Mouse (Mus musculus) MEL (cell line): Measurements from ENCODE around the gene Xpnpep1. TPM values are rescaled to one million over a fixed set of nuclear protein-coding genes. Genes with fewer than 3 reads are reported as not detected.

Source experiments
- DNase-seq: peaks from one replicate; pipeline ENCODE4 v3.0.0; 2011; ENCODE audit warnings: low read depth, low spot score
- H3K27ac ChIP-seq: 2 replicates; pipeline ENCODE4 v1.5.1; 2012; ENCODE audit warnings: low read depth, mild to moderate bottlenecking, control low read depth, low read length, moderate library complexity; ENCODE audit not compliant: control insufficient read depth
- H3K27me3 ChIP-seq, 2 experiments: fragments of 150-350 bp in 1 of 2; sonication (generic) in 1 of 2; 2 replicates each; pipeline ENCODE4 v1.6.1; 2012; ENCODE audit warnings: low read length in 2 of 2, mild to moderate bottlenecking in 2 of 2, improper control_type of control experiment in 1 of 2, moderate library complexity in 1 of 2; ENCODE audit not compliant: insufficient read depth in 2 of 2, control insufficient read depth in 1 of 2
- H3K36me3 ChIP-seq, 2 experiments: 2 replicates each; pipeline ENCODE4 v1.6.1; 2012 to 2014; ENCODE audit warnings: low read length in 2 of 2, improper control_type of control experiment in 1 of 2, inconsistent platforms in 1 of 2, mild to moderate bottlenecking in 1 of 2; ENCODE audit not compliant: insufficient read depth in 2 of 2, control insufficient read depth in 1 of 2
- H3K4me1 ChIP-seq, 2 experiments: fragments of 150-350 bp in 1 of 2; sonication (generic) in 1 of 2; 2 replicates each; pipeline ENCODE4 v1.6.1; 2012; ENCODE audit warnings: low read length in 2 of 2, improper control_type of control experiment in 1 of 2, mild to moderate bottlenecking in 1 of 2; ENCODE audit not compliant: insufficient read depth in 2 of 2, control insufficient read depth in 1 of 2
- H3K4me3 ChIP-seq, 2 experiments: fragments of 150-350 bp in 1 of 2; sonication (generic) in 1 of 2; 2 replicates each; pipeline ENCODE4 v1.5.1; 2012; ENCODE audit warnings: low read depth in 2 of 2, low read length in 2 of 2, mild to moderate bottlenecking in 2 of 2, moderate library complexity in 2 of 2, control low read depth in 1 of 2, improper control_type of control experiment in 1 of 2; ENCODE audit not compliant: control insufficient read depth in 1 of 2, insufficient read depth in 1 of 2
- H3K79me2 ChIP-seq: 2 replicates; pipeline ENCODE4 v1.6.1; 2012; ENCODE audit warnings: mild to moderate bottlenecking, low read length, moderate library complexity; ENCODE audit not compliant: control insufficient read depth, poor library complexity, insufficient read depth
- H3K9ac ChIP-seq: 2 replicates; pipeline ENCODE4 v1.6.1; 2012; ENCODE audit warnings: low read depth, mild to moderate bottlenecking, control low read depth, low read length, moderate library complexity; ENCODE audit not compliant: control insufficient read depth, poor library complexity, severe bottlenecking
- H3K9me3 ChIP-seq: fragments of 150-350 bp; sonication (generic); replicated peaks from 2 replicates; pipeline ENCODE4 v1.6.1; 2012; ENCODE audit warnings: mild to moderate bottlenecking, low read length, improper control_type of control experiment, moderate library complexity; ENCODE audit not compliant: insufficient read depth
- BHLHE40 ChIP-seq: IDR thresholded peaks from 2 replicates; pipeline ENCODE4 v1.6.1; 2012; ENCODE audit warnings: low read depth, mild to moderate bottlenecking, inconsistent platforms, low read length, improper control_type of control experiment, borderline replicate concordance
- CHD1 ChIP-seq: IDR thresholded peaks from 2 replicates; pipeline ENCODE4 v1.6.1; 2012; ENCODE audit warnings: low read depth, mild to moderate bottlenecking, inconsistent platforms, low read length, improper control_type of control experiment
- CHD2 ChIP-seq: IDR thresholded peaks from 2 replicates; pipeline ENCODE4 v1.6.1; 2011; ENCODE audit warnings: low read length, improper control_type of control experiment
- CTCF ChIP-seq, 3 experiments: IDR thresholded peaks in 2 of 3; conservative IDR thresholded peaks in 1 of 3; 2 replicates each; pipeline ENCODE4 v1.5.1; 2011 to 2012; ENCODE audit warnings: low read length in 3 of 3, low read depth in 2 of 3, mild to moderate bottlenecking in 2 of 3, improper control_type of control experiment in 1 of 3, inconsistent platforms in 1 of 3, mixed read lengths in 1 of 3, moderate library complexity in 1 of 3; ENCODE audit not compliant: control insufficient read depth in 1 of 3, insufficient read depth in 1 of 3, poor library complexity in 1 of 3, severe bottlenecking in 1 of 3
- E2F4 ChIP-seq: IDR thresholded peaks from 2 replicates; pipeline ENCODE4 v1.6.1; 2011; ENCODE audit warnings: low read depth, low read length, improper control_type of control experiment, borderline replicate concordance
- ELF1 ChIP-seq: IDR thresholded peaks from 2 replicates; pipeline ENCODE4 v1.6.1; 2014; ENCODE audit warnings: low read depth, mild to moderate bottlenecking, inconsistent platforms, low read length, improper control_type of control experiment, moderate library complexity
- EP300 ChIP-seq, 2 experiments: IDR thresholded peaks; 2 replicates each; pipeline ENCODE4 v1.6.1; 2011; ENCODE audit warnings: improper control_type of control experiment in 2 of 2, low read length in 2 of 2, low read depth in 1 of 2, mild to moderate bottlenecking in 1 of 2
- ETS1 ChIP-seq: IDR thresholded peaks from 2 replicates; pipeline ENCODE4 v1.6.1; 2012; ENCODE audit warnings: low read depth, mild to moderate bottlenecking, inconsistent platforms, low read length, improper control_type of control experiment, moderate library complexity
- GABPA ChIP-seq: IDR thresholded peaks from 2 replicates; pipeline ENCODE4 v1.6.1; 2012; ENCODE audit warnings: low read depth, mild to moderate bottlenecking, inconsistent platforms, low read length, improper control_type of control experiment, moderate library complexity
- GATA1 ChIP-seq: IDR thresholded peaks from 2 replicates; pipeline ENCODE4 v1.6.1; 2011; ENCODE audit warnings: low read depth, low read length, improper control_type of control experiment
- HCFC1 ChIP-seq: IDR thresholded peaks from 2 replicates; pipeline ENCODE4 v1.6.1; 2012; ENCODE audit warnings: low read depth, mild to moderate bottlenecking, inconsistent platforms, low read length, improper control_type of control experiment, moderate library complexity
- JUND ChIP-seq: IDR thresholded peaks from 2 replicates; pipeline ENCODE4 v1.6.1; 2011; ENCODE audit warnings: low read depth, mild to moderate bottlenecking, improper control_type of control experiment, low read length
- KAT2A ChIP-seq: conservative IDR thresholded peaks from 2 replicates; pipeline ENCODE4 v1.6.1; 2012; ENCODE audit warnings: low read depth, low read length, improper control_type of control experiment, inconsistent platforms
- MAFK ChIP-seq: IDR thresholded peaks from 2 replicates; pipeline ENCODE4 v1.6.1; 2011; ENCODE audit warnings: low read depth, mild to moderate bottlenecking, low read length, improper control_type of control experiment, borderline replicate concordance
- MAX ChIP-seq: IDR thresholded peaks from 2 replicates; pipeline ENCODE4 v1.6.1; 2011; ENCODE audit warnings: low read length, improper control_type of control experiment
- MAZ ChIP-seq: IDR thresholded peaks from 2 replicates; pipeline ENCODE4 v1.6.1; 2012; ENCODE audit warnings: low read depth, mild to moderate bottlenecking, inconsistent platforms, low read length, improper control_type of control experiment
- MEF2A ChIP-seq: IDR thresholded peaks from 2 replicates; pipeline ENCODE4 v1.6.1; 2014; ENCODE audit warnings: low read depth, mild to moderate bottlenecking, inconsistent platforms, low read length, improper control_type of control experiment; ENCODE audit not compliant: poor library complexity, insufficient replicate concordance, severe bottlenecking; ENCODE audit errors: extremely low read depth
- MXI1 ChIP-seq: IDR thresholded peaks from 2 replicates; pipeline ENCODE4 v1.6.1; 2011; ENCODE audit warnings: mild to moderate bottlenecking, low read depth, low read length, improper control_type of control experiment
- MYB ChIP-seq: IDR thresholded peaks from 2 replicates; pipeline ENCODE4 v1.6.1; 2011; ENCODE audit warnings: mild to moderate bottlenecking, low read depth, low read length, improper control_type of control experiment
- MYC ChIP-seq: IDR thresholded peaks from 2 replicates; pipeline ENCODE4 v1.6.1; 2011; ENCODE audit warnings: low read depth, mild to moderate bottlenecking, low read length, improper control_type of control experiment, moderate library complexity
- NELFE ChIP-seq: IDR thresholded peaks from 2 replicates; pipeline ENCODE4 v1.6.1; 2011; ENCODE audit warnings: low read depth, low read length, improper control_type of control experiment
- NRF1 ChIP-seq: IDR thresholded peaks from 2 replicates; pipeline ENCODE4 v1.6.1; 2014; ENCODE audit warnings: low read depth, mild to moderate bottlenecking, inconsistent platforms, low read length, improper control_type of control experiment, moderate library complexity; ENCODE audit not compliant: poor library complexity, insufficient read depth, severe bottlenecking
- POLR2A ChIP-seq, 2 experiments: IDR thresholded peaks; 2 replicates each; pipeline ENCODE4 v1.6.1; 2011 to 2012; ENCODE audit warnings: low read length in 2 of 2, mild to moderate bottlenecking in 2 of 2, control low read depth in 1 of 2, improper control_type of control experiment in 1 of 2, low read depth in 1 of 2, moderate library complexity in 1 of 2; ENCODE audit not compliant: control insufficient read depth in 1 of 2, insufficient read depth in 1 of 2, poor library complexity in 1 of 2
- POLR2AphosphoS2 ChIP-seq: IDR thresholded peaks from 2 replicates; pipeline ENCODE4 v1.6.1; 2011; ENCODE audit warnings: low read length, improper control_type of control experiment
- POLR2AphosphoS5 ChIP-seq: IDR thresholded peaks from 2 replicates; pipeline ENCODE4 v1.6.1; 2012; ENCODE audit warnings: low read depth, borderline replicate concordance, mild to moderate bottlenecking, inconsistent platforms, low read length, moderate library complexity, mixed read lengths
- RAD21 ChIP-seq: IDR thresholded peaks from 2 replicates; pipeline ENCODE4 v1.6.1; 2011; ENCODE audit warnings: mild to moderate bottlenecking, low read depth, low read length, improper control_type of control experiment
- SIN3A ChIP-seq: IDR thresholded peaks from 2 replicates; pipeline ENCODE4 v1.6.1; 2012; ENCODE audit warnings: low read length, improper control_type of control experiment, inconsistent platforms
- SMC3 ChIP-seq: IDR thresholded peaks from 2 replicates; pipeline ENCODE4 v1.6.1; 2011; ENCODE audit warnings: low read depth, low read length, improper control_type of control experiment
- TBP ChIP-seq: IDR thresholded peaks from 2 replicates; pipeline ENCODE4 v1.8.0; 2011; ENCODE audit warnings: low read depth, low read length, improper control_type of control experiment
- TCF12 ChIP-seq: IDR thresholded peaks from 2 replicates; pipeline ENCODE4 v1.6.1; 2014; ENCODE audit warnings: low read depth, mild to moderate bottlenecking, inconsistent platforms, low read length, improper control_type of control experiment, moderate library complexity
- UBTF ChIP-seq: IDR thresholded peaks from 2 replicates; pipeline ENCODE4 v1.6.1; 2012; ENCODE audit warnings: low read depth, mild to moderate bottlenecking, inconsistent platforms, low read length, improper control_type of control experiment, moderate library complexity, borderline replicate concordance; ENCODE audit not compliant: insufficient read depth
- USF2 ChIP-seq, 2 experiments: IDR thresholded peaks; 2 replicates each; pipeline ENCODE4 v1.6.1; 2011 to 2012; ENCODE audit warnings: improper control_type of control experiment in 2 of 2, low read length in 2 of 2, borderline replicate concordance in 1 of 2, inconsistent platforms in 1 of 2, low read depth in 1 of 2, mild to moderate bottlenecking in 1 of 2; ENCODE audit not compliant: insufficient read depth in 1 of 2
- ZC3H11A ChIP-seq: IDR thresholded peaks from 2 replicates; pipeline ENCODE4 v1.6.1; 2012; ENCODE audit warnings: low read depth, mild to moderate bottlenecking, inconsistent platforms, low read length, improper control_type of control experiment
- ZKSCAN1 ChIP-seq: IDR thresholded peaks from 2 replicates; pipeline ENCODE4 v1.6.1; 2012; ENCODE audit warnings: low read depth, mild to moderate bottlenecking, inconsistent platforms, low read length, improper control_type of control experiment, moderate library complexity
- ZMIZ1 ChIP-seq: IDR thresholded peaks from 2 replicates; pipeline ENCODE4 v1.6.1; 2012; ENCODE audit warnings: low read depth, mild to moderate bottlenecking, inconsistent platforms, low read length, improper control_type of control experiment, moderate library complexity
- ZNF384 ChIP-seq: IDR thresholded peaks from 2 replicates; pipeline ENCODE4 v1.6.1; 2012; ENCODE audit warnings: low read depth, mild to moderate bottlenecking, inconsistent platforms, low read length, improper control_type of control experiment
- polyA plus RNA-seq, 2 experiments: library from polyadenylated mRNA; stranded (reverse) in 1 of 2; unstranded in 1 of 2; fragments of >175 nt in 1 of 2; fragments of >200 nt in 1 of 2; gene quantifications; 2 replicates each; pipeline versions ENCODE4 v1.2.1 to v1.2.4; 2012; ENCODE audit warnings: low replicate concordance in 2 of 2, low read depth in 1 of 2; ENCODE audit not compliant: insufficient read length in 2 of 2, insufficient read depth in 1 of 2, missing spikeins in 1 of 2
- total RNA-seq: library from RNA; depleted of rRNA; stranded (reverse); fragments of 300-350 nt; gene quantifications from 2 replicates; pipeline ENCODE4 v1.2.3, GENCODE M21; 2012

The Xpnpep1 gene
- total and polyA plus RNA-seq, 3 experiments = 428 to 531 (median 526) TPM

DNA sequence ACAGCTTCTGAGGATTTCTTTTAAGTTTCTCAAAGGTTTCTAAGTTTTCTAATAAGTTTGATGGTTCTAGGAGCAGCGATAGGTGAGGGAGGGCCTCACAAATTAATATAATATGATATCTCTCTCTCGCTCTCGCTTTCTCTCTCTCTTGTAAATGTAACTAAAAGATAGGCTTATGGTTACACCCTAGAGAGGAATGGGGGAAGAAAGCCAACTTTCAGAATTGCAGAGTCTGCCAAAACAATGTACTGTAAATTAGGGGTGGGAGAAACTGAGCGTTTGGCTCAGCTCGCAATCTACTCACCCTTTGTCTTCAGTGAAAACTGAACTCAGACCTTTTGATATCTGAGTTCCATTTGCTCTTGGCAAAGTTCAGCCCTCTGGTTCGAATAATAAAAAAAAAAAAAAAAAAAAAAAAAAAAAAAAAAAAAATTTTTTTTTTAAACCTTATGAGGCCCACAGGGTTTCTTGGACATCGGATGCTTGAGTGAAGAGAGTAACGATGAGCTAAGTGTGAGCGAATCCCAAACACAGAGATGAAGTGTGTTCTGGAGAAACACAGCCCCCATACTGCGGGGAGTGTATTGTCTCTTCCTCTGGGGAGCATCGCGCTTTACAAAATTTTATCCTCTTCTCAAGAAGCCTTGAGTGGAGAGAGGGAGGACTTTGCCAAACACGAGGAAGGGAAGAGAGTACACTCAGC lies 3.6 kb upstream of the Xpnpep1 start:
- Histone ChIP-seq H3K27me3 (no peaks in the 10 kb centered on the region), H3K9me3 (no peaks in the 10 kb centered on the region), H3K9ac (peak overlapping the region; percentile 50), H3K36me3 (peaks cover 0 to 26% of the 10 kb centered on the region in 2 experiments; a peak in 2 of 4 replicates), H3K27ac (peak overlapping the region; percentile 71), H3K4me3 (peak overlapping the region; percentile 6 to 13; a peak in 2 of 4 replicates), H3K4me1 (peaks cover 19 to 23% of the 10 kb centered on the region in 2 experiments), H3K79me2 (no peaks in the 10 kb centered on the region)
- peak; percentile 88 for DNase-seq
- TF ChIP-seq CHD1 (no peak), MAZ (0 out of 2 replicates have a peak, but pooled peaks have one; percentile 49), POLR2AphosphoS5 (no peak), HCFC1 (0 out of 2 replicates have a peak, but pooled peaks have one; percentile 40), ZNF384 (peak; percentile 95; the same call in 1 of the 2 replicates), JUND (no peak), CHD2 (no peak), MAFK (peak; percentile 85; the same call in 1 of the 2 replicates), POLR2AphosphoS2 (no peak), POLR2A (IDR thresholded peaks at IDR 0.05; ENCODE audit: control insufficient read depth in 1 of 2, insufficient read depth in 1 of 2, low read depth in 1 of 2, low read length in 2 of 2, poor library complexity in 1 of 2) (no peak), MYB (no peak), MXI1 (no peak), E2F4 (no peak), CTCF (IDR thresholded peaks at IDR 0.05 in 2 of 3, conservative IDR thresholded peaks at IDR 0.05 in 1 of 3; ENCODE audit: control insufficient read depth in 1 of 3, insufficient read depth in 1 of 3, low read depth in 2 of 3, low read length in 3 of 3, poor library complexity in 1 of 3, severe bottlenecking in 1 of 3) (no peak), ELF1 (no peak), MAX (no peak), ZKSCAN1 (no peak), USF2 (IDR thresholded peaks at IDR 0.05; ENCODE audit: borderline replicate concordance in 1 of 2, insufficient read depth in 1 of 2, low read depth in 1 of 2, low read length in 2 of 2) (no peak), NRF1 (no peak), MEF2A (no peak), RAD21 (no peak), ZMIZ1 (no peak), TBP (no peak; the same call in 1 of the 2 replicates), EP300 (IDR thresholded peaks at IDR 0.05; ENCODE audit: low read depth in 1 of 2, low read length in 2 of 2) (peak; percentile 84 to 89), BHLHE40 (no peak), ETS1 (peak; percentile 86), SIN3A (peak; percentile 78), SMC3 (no peak), NELFE (no peak), GATA1 (peak; percentile 79), KAT2A (no peak), TCF12 (peak; percentile 75), MYC (no peak), UBTF (no peak), ZC3H11A (no peak), GABPA (no peak)
